ENCODE assay signal across 8 mouse cellular contexts in the genomic region with DNA sequence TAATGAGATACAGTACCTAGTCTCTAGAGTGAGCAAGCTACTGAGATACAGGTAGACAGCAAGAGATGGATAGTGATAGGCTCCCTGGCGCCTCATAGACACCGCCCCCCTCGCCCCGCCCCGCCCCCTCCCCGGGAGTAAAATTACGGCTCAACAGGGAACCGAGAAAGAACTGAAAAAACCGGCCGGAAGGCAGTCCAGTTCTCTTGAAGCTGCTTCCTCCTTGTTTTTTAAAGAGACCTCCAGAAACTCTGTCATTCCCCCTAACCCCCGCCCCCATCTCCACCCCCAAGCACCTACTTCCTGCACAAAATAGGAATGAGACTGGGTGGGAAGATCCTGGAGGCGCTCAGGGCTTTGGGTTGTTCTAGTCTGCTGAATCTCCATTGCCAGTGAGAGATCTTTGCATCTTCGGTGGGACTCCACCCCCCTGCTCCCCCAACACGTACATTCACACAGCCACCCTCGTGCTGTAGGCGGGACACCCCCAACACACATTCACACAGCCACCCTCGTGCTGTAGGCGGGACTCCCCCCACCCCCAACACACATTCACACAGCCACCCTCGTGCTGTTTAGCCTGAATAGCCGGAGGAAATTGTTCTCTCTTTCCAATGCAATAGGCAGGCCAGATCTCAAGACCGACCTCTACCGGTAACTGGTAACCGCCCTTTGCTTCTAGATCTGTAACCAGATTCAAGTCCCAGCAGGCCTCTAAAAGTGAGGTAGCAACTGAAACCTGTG. TPM values are rescaled to one million over a fixed set of nuclear protein-coding genes. Genes with fewer than 3 reads are reported as not detected.
DNase-seq lines count a peak whose midpoint lies in the region; ATAC-seq lines count a peak whose summit lies in the region.

No protein-coding gene starts in this region.

- WGBS in hindbrain, embryonic 15.5 days = 1% methylated on average over 23 of the region's 23 CpGs

- peak overlapping the region; percentile 44 for H3K4me3 ChIP-seq in hindbrain, embryonic 15.5 days

- no peaks in the 10 kb centered on the region for H3K36me3 ChIP-seq in hindbrain, embryonic 15.5 days

- H3K9me3 ChIP-seq in hindbrain, embryonic 15.5 days = no peaks in the 10 kb centered on the region

- peak; percentile 88 for ATAC-seq in hindbrain, embryonic 15.5 days (ENCODE audit: low FRiP score, low read depth)

- H3K27ac ChIP-seq in hindbrain, embryonic 15.5 days (replicated peaks) = peak overlapping the region; percentile 84

- H3K27me3 ChIP-seq in hindbrain, embryonic 15.5 days = no peaks in the 10 kb centered on the region

- peak overlapping the region; percentile 76 for H3K4me2 ChIP-seq in hindbrain, embryonic 15.5 days

- peaks cover 9% of the 10 kb centered on the region for H3K4me1 ChIP-seq in hindbrain, embryonic 15.5 days (replicated peaks)

- DNase-seq in ZHBTc4 (ENCODE audit: low read depth, low spot score) = peak; percentile 97
- DNase-seq in cerebellum, postnatal 36 days = peak; percentile 28 to 37
- DNase-seq in frontal cortex, postnatal 36 days (ENCODE audit: low spot score in 2 of 2) = peak; percentile 30 to 45
- DNase-seq in left cerebral cortex, adult 11 months (ENCODE audit: low spot score) = peak; percentile 36
- peak; percentile 87 for DNase-seq in lung, postnatal 36 days
- peak; percentile 75 for DNase-seq in retina, postnatal 1 day
- peak; percentile 68 for DNase-seq in thymus, postnatal 4 days

- H3K9ac ChIP-seq in hindbrain, embryonic 15.5 days = peak overlapping the region; percentile 53

RNA-seq across cellular contexts. Expression of a gene that starts 26.4 kb away (rescaled TPM):
- polyA plus RNA-seq in hindbrain, embryonic 15.5 days (2015; fragmentation: Nextera tagmentation; extraction: Ambion mirVana) = 39.3 and 47.0 TPM in 2 replicates

RNA-seq across cellular contexts. Expression of a gene that starts 38.8 kb away (rescaled TPM):
- polyA plus RNA-seq in hindbrain, embryonic 15.5 days (2015; fragmentation: Nextera tagmentation; extraction: Ambion mirVana) = 14.3 and 15.7 TPM in 2 replicates

Comparison
In these comparisons a context has a peak if more than half of its experiments do, and no peak if none do; other contexts are left out.
1. Peak in every context shown above with its lines: DNase-seq, ATAC-seq, H3K4me3 ChIP-seq and H3K27ac ChIP-seq.
2. DNase-seq: peak in every context shown above with its lines; median percentile 97 in ZHBTc4; 87 in lung, postnatal 36 days; 75 in retina, postnatal 1 day; 68 in thymus, postnatal 4 days; 38 in frontal cortex, postnatal 36 days; 36 in left cerebral cortex, adult 11 months; 32 in cerebellum, postnatal 36 days.